Mouse (Mus musculus) brain, embryonic 14.5 days (tissue): ENCODE measurements around the gene Arl1.

Experiments used
- CTCF ChIP-seq: fragments of 200-500 bp; IDR thresholded peaks from 2 replicates; pipeline ENCODE4 v1.5.1; 2012; ENCODE audit warnings: inconsistent platforms, mild to moderate bottlenecking, moderate library complexity, borderline replicate concordance; ENCODE audit not compliant: insufficient read depth, insufficient read length; ENCODE audit errors: extremely low read depth
- POLR2A ChIP-seq: fragments of 200-500 bp; IDR thresholded peaks from 2 replicates; pipeline ENCODE4 v1.6.1; 2012; ENCODE audit warnings: mild to moderate bottlenecking, inconsistent platforms, borderline replicate concordance; ENCODE audit not compliant: poor library complexity, insufficient read depth, insufficient read length, severe bottlenecking; ENCODE audit errors: extremely low read depth

DNA sequence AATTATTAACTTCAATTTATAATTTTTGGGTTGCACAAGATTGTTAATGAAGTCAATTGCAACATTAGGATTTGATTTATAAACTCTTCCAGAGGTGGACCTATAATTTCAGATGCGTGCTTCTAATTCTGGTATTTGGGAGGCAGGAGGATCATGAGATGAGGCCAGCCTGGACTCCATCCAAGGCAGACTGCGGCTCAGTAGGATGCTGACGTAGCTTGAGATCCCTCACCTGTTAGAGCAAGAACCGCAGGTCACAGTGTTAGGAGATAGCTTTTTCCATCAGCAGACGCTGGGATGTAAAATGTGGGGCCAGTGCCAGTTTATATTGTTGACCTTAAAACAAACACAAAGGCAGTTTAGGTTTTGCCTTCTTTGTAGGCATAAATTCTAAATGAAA, 10.1 kb downstream of the Arl1 start:
- no peak for TF ChIP-seq CTCF
- TF ChIP-seq POLR2A = no peak
